In the genomic region with DNA sequence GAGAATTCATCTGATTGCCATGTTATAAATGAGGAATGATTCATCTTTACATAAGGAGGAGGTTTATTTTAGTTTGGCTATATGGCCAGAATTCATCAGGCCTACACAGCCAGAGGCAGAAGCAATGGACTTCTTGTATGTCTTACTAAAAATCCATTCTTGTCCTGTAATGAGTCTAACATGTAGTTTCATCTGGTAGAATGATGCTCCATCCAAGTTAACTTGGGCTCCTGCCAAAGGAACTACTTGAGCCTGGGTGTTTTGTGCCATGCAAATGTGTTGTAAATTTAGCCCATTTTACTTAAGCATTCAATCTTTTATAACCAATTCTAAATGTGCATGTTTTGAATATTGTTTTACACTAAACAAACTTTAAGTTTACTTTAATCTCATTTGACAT, we compare ENCODE assay signal across 26 mouse cellular contexts.
DNase-seq lines count a peak whose midpoint lies in the region; ATAC-seq lines count a peak whose summit lies in the region.
"Had no signal": no experiment of that assay in that cellular context is flagged by ENCODE, and none has a peak within 500 bp of the region (broad histone marks: within the 10 kb centered on the region; RNA-seq: fewer than 3 reads in every experiment).

No protein-coding gene starts in this region.

- no peaks in the 10 kb centered on the region for H3K36me3 ChIP-seq in embryonic facial prominence, embryonic 14.5 days (ENCODE audit: control insufficient read depth, insufficient read depth, low read length)
- no peaks in the 10 kb centered on the region for H3K36me3 ChIP-seq in embryonic facial prominence, embryonic 10.5 days (replicated peaks)
- H3K36me3 ChIP-seq: embryonic facial prominence, embryonic 13.5 days; forebrain, embryonic 15.5 days; heart, embryonic 12.5 days; heart, embryonic 15.5 days; hindbrain, embryonic 10.5 days; hindbrain, embryonic 13.5 days; intestine, embryonic 15.5 days had no signal

- no peak overlapping the region for H3K9ac ChIP-seq in embryonic facial prominence, embryonic 14.5 days (ENCODE audit: low read depth, low read length)
- H3K9ac ChIP-seq: embryonic facial prominence, embryonic 13.5 days; forebrain, embryonic 15.5 days; heart, embryonic 12.5 days; heart, embryonic 15.5 days; hindbrain, embryonic 13.5 days; intestine, embryonic 15.5 days had no signal

- no peaks in the 10 kb centered on the region for H3K9me3 ChIP-seq in embryonic facial prominence, embryonic 14.5 days (ENCODE audit: control insufficient read depth, low read length)
- no peaks in the 10 kb centered on the region for H3K9me3 ChIP-seq in embryonic facial prominence, embryonic 10.5 days
- H3K9me3 ChIP-seq: embryonic facial prominence, embryonic 13.5 days; forebrain, embryonic 15.5 days; heart, embryonic 12.5 days; heart, embryonic 15.5 days; hindbrain, embryonic 10.5 days; hindbrain, embryonic 13.5 days; intestine, embryonic 15.5 days had no signal

- no peaks in the 10 kb centered on the region for H3K27me3 ChIP-seq in embryonic facial prominence, embryonic 14.5 days (replicated peaks; ENCODE audit: control insufficient read depth, insufficient read depth, low read length)
- no peaks in the 10 kb centered on the region for H3K27me3 ChIP-seq in embryonic facial prominence, embryonic 10.5 days (replicated peaks; ENCODE audit: low read depth, poor library complexity, severe bottlenecking)
- H3K27me3 ChIP-seq: embryonic facial prominence, embryonic 13.5 days; forebrain, embryonic 15.5 days; heart, embryonic 12.5 days; heart, embryonic 15.5 days; hindbrain, embryonic 13.5 days; intestine, embryonic 15.5 days had no signal

- no peak for ATAC-seq in embryonic facial prominence, embryonic 14.5 days (ENCODE audit: low read depth)
- ATAC-seq: activated CD4-positive, CD25-positive, alpha-beta regulatory T cell, adult 4 months; forebrain, embryonic 15.5 days; hindbrain, embryonic 16.5 days; intestine, embryonic 15.5 days had no signal

- H3K27ac ChIP-seq in embryonic facial prominence, embryonic 14.5 days (replicated peaks; ENCODE audit: low read depth, low read length), result no peak overlapping the region
- no peak overlapping the region for H3K27ac ChIP-seq in embryonic facial prominence, embryonic 10.5 days (replicated peaks)
- H3K27ac ChIP-seq: embryonic facial prominence, embryonic 13.5 days; forebrain, embryonic 15.5 days; heart, embryonic 15.5 days; hindbrain, embryonic 10.5 days; hindbrain, embryonic 13.5 days; intestine, embryonic 15.5 days had no signal

- peak; percentile 20 for DNase-seq in embryonic facial prominence, embryonic 14.5 days (ENCODE audit: low spot score)
- DNase-seq in embryonic facial prominence, embryonic 10.5 days (ENCODE audit: low spot score), result no peak
- DNase-seq in frontal cortex, adult 2 months (ENCODE audit: extremely low spot score in 1 of 2, low spot score in 1 of 2), result peak; percentile 21 to 59
- no peak for DNase-seq in frontal cortex, postnatal 14 days (ENCODE audit: low spot score in 2 of 2)
- peak; percentile 18 for DNase-seq in right cerebral cortex, adult 18-20 months
- DNase-seq in right cerebral cortex, postnatal 4 days, result no peak
- DNase-seq: adrenal gland, postnatal 10 days; adrenal gland, postnatal 36 days; cerebellum, adult 11 months; cerebellum, adult 2 months; cerebellum, adult 9-11 months; cerebellum, postnatal 25 days; gastrocnemius, postnatal 25 days; heart, adult 18-20 months; heart, postnatal 10 days; heart, postnatal 36 days; kidney, adult 11 months had no signal

- H3K4me1 ChIP-seq in embryonic facial prominence, embryonic 14.5 days (ENCODE audit: control insufficient read depth, insufficient read depth, low read length), result no peaks in the 10 kb centered on the region
- no peaks in the 10 kb centered on the region for H3K4me1 ChIP-seq in embryonic facial prominence, embryonic 10.5 days
- H3K4me1 ChIP-seq: embryonic facial prominence, embryonic 13.5 days; forebrain, embryonic 15.5 days; heart, embryonic 12.5 days; heart, embryonic 15.5 days; hindbrain, embryonic 10.5 days; hindbrain, embryonic 13.5 days; intestine, embryonic 15.5 days had no signal

- no peak overlapping the region for H3K4me2 ChIP-seq in embryonic facial prominence, embryonic 14.5 days (ENCODE audit: low read depth, low read length)
- H3K4me2 ChIP-seq: embryonic facial prominence, embryonic 13.5 days; forebrain, embryonic 15.5 days; heart, embryonic 12.5 days; heart, embryonic 15.5 days; hindbrain, embryonic 13.5 days; intestine, embryonic 15.5 days had no signal

- no peak overlapping the region for H3K4me3 ChIP-seq in embryonic facial prominence, embryonic 14.5 days (ENCODE audit: low read depth, low read length)
- H3K4me3 ChIP-seq in embryonic facial prominence, embryonic 10.5 days, result no peak overlapping the region
- H3K4me3 ChIP-seq: embryonic facial prominence, embryonic 13.5 days; forebrain, embryonic 15.5 days; heart, embryonic 12.5 days; heart, embryonic 15.5 days; hindbrain, embryonic 10.5 days; hindbrain, embryonic 13.5 days; intestine, embryonic 15.5 days had no signal

Comparison
In these comparisons a context has a peak if more than half of its experiments do, and no peak if none do; other contexts are left out.
1. DNase-seq: peak in embryonic facial prominence, embryonic 14.5 days (single experiment), frontal cortex, adult 2 months (2 of 2) and right cerebral cortex, adult 18-20 months (single experiment); none in embryonic facial prominence, embryonic 10.5 days (single experiment), frontal cortex, postnatal 14 days (0 of 2) and right cerebral cortex, postnatal 4 days (single experiment).